Mouse (Mus musculus) embryo, embryonic 10 days (tissue): ENCODE measurements around the gene Rcan1.
A peak's percentile ranks its signal among the peaks of the same experiment; 100 is the strongest.
"Not testable (repeated sequence)": the region's sequence is repeated elsewhere in the genome, so short reads cannot be mapped to it uniquely, and the experiment has no call there.

Experiments
- DNase-seq: peaks from one replicate; pipeline ENCODE4 v3.0.0-alpha.2; 2015; ENCODE audit warnings: low spot score

The Rcan1 gene

DNA sequence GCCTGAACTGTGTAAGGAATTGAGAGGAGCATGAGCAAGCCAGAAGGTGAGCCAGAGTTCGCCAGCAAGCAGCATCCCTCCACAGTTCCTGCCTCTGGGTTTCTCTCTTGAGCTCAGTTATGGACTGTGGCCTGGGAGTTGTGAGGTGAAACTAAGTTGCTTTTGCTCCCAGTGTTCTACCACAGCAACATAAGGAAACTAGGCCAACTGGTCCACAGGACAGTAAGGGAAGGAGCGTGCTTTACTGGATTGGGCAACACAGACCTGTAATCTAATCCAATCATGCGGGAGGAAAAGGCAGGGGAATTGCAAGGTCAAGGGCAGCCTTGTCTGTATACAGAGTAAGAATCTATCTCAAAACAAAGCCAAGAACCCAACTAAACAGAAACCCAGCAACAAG is 37.5 kb downstream of the Rcan1 start:
- no peak for DNase-seq

DNA sequence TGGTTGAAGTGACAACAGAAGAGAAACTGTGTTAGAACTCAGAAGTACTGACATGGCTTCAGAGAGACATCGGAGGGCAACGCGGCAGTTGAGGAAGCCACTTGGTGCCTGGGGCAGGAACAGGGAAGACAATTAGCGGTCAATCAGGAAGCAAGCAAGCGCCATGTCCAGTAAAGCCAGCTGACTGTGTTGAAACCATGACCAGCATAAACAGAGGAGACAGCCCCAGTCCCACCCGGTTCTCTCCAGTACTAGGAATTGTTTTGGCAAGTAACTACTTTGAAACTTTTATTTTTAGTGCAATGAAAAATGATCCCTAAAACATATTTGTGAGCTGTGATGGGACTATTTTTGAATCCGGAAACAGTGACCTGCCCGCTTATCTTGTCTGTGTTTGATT is 39.9 kb downstream of the Rcan1 start:
- no peak for DNase-seq

DNA sequence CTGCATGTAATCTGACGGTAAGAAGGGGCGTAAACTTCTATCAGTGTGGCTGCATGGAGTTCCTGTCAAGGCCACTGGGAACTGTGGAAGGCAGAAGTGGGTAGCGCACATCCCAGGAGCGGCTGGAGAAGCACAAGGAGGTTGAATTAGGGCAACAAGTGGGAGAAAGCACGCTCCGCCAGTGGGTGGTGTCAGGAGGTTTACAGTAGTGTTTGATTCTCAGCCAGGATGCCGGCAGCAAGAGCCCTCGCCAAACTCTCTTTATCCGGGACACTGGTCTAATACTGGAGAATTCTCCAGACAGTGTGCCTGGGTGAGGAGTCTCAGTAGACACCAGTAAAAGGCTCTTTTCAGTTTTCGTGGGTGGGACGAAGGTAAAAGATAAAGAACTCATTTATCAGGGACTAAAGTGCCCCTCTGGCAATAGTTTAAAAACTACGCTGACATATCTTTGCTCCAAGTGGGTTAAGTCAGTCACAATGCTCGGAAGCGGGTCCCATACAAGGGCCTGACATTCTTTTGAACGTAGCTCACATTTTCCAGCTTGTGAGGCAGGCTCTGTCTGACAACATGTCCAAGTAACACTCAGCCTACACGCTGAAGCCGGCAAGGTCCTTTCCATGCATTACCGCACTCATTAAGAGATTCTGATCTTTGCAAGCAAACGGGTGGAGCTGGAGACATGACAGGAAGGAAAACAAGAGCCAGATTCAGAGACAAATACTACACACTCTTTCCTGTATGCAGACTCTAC is 42.3 kb downstream of the Rcan1 start:
- peak; percentile 35 for DNase-seq

DNA sequence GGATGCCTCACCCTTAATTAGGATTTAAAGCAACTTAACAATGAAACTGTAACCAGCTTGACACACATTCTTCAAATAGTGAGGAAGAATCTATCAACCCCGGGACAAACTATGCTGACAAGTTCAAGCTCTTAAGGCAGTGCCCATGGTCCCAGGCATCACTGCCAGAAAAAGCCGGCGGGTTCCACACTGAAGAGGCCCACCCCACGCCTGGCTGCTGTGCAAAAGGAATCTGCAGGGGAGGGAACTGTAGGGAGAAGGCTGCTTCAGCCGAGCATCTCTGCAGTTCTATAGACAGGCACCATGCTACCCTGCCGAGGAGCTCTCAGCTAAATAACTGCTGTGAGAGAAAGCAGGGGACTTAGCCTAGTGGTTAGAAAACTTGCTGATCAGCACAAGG is 44.0 kb downstream of the Rcan1 start:
- no peak for DNase-seq

DNA sequence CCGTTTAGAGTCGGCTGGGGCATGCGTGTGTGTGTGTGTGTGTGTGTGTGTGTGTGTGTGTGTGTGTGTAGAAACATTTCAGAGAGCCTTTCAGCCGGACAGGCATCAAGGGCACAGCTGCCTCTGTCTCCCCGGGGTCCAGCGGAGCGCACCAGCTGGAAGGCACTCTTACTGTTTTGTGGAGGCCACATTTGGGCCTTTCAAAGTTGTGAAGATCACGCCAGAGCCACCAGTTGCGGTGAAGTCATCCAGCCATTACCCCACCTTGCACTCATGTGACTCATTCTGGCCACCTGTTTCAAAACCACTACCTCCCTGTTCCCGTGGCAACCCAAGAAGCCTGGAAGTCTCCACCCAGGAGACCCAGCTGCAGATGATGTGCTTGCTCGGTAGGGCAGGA is 44.8 kb downstream of the Rcan1 start:
- DNase-seq: no peak

DNA sequence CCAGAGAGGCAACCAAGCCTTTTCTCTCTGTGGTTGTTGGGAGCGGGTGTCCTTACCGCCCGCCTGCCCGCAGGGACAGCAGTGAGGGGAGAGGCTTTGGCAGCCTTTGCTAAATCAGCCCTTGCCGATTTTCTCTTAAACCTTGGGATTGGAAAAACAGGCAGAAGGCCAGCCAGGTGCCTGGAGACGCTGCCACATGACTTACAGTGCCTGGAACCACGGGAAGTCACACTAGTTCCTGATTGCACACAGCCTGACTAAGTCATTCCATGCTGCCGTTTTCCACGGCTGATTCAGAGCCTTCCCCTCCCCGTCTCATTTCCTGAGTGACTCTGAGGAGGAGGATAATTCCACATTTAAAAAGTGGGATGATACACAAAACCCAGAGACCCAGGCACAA is 47.3 kb downstream of the Rcan1 start:
- DNase-seq: no peak

DNA sequence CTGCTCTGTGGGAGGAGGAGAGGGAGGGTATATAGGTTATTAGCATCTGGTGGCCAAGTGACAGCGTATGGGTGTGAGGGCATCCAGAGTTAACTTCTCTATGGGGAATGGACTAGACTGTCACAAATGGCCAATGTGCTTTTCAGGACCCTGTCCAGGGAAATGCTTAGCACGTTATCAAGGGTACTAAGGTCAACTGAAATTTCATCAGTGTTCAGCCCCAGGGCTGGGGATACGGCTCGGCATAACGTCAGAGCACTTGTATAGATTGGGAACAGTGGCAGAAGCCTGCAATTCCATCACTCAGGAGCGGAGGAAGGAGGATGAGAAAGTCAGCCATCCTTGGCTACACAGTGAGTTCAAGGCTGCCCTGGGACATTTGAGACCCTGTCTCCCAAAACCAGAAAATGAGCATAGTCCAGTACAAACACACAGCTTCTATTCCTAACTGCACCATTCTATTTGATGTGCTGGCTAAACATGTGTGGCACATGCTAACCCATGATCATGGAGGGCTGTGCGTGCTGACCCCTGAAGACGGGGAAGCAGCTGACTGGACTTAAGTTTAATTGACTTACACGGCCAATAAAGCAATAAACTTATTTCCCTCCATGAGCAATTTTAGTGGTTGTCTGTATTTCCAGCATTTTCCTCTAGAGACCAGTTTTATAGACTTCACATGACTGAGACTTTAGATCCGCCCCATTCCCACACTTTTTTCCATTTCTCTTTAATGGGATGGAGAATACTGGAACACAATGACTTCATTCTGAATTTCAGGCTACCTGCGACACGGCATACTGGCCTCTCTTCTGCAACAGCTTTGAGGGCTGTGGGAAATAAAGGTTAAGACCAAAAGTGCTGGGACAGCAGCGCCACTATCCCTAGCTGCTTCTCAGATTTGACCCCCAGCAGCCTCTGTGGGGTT is 48.0 kb downstream of the Rcan1 start:
- no peak for DNase-seq

DNA sequence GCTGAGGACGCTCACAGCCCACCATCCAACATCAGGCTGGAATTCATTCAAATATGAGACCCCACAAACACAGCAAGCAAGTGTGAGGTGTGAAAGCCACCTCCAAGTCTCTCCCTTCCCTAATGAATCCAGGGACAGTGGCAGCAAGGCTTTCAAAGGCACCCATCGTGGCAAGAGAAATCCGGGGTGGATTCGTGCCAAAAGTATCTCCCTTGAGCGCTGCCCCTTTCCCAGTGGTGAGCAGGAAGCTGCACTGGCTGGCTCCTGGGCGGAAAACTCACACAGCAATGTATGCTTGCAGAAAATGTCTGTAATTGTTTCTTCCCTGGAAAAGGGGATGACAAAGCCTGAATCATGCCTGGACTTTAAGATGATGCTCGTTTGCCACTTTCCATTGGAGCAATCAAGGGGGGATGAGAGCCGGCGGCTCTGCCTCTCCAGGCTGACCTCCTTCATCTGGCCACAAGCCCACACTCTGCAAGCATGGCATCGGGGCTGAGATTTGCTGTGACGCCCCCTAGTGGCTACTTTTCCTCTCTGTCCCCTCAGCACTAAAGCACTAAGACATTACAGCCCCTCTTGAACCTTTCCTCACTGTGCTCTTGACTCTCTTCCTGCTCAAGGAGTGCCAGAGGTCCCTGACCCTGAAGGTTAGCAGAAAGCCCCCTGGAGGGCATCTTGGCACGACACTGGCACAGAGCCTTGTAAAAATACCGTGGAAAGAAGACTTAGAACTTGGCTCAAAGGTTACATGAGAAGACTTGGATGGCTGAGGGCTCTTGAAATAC is 49.3 kb downstream of the Rcan1 start:
- no peak for DNase-seq

DNA sequence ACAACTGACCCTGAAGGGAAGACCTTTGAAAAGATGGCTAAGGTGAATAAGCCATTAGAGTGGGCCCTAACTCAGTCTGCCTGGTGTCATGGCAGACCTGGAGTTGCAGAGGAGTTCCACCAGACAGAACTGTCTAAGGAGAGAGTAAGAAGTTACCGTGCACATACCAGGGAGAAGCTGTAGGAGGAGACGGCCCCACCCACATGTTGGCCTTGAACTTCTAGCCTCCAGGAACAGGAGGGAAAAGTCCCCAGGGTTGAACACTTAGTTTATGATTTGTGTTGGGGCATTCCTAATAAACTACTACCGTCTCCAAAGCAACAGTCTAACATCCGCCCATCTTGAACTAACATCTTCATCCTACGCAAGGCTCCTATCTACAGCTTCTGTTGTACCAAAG is 50.0 kb downstream of the Rcan1 start:
- DNase-seq: no peak

DNA sequence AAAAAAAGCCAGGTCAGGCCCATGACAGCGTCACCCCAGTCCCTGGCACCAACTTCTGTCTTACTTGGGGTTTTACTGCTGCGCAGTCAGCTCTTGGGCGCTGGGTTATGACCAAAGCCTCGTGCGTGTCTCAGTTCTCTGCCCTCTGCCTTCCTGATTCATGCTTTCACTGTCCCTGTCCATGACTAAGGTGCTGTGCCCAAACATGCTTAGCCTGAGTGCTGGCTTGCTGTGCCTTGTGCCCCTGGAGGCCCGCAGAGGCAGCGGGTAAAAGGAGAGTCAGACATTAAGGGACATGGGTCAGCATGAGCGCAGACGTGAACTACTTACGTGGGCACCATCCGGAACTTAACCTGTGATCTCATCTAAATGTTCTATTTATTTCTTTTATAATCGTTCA is 51.6 kb downstream of the Rcan1 start:
- no peak for DNase-seq

DNA sequence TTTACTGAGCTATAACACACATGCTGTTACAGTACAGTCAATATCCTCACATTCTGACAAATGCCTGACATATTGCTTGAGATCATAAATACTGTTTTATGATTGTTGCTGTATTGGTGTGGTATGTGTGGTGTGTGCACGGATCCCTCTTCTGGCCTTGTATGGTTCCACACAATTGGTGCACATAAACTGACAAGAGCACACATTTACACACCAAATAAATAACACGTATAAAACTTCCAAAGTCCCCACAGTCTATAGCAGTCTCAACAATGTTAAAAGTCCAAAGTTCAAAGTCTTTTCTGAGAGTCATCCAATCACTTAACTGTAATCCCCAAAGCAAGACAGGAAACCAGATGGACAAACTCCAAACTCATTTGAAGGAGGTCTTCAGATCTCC is 53.4 kb downstream of the Rcan1 start:
- no peak for DNase-seq

DNA sequence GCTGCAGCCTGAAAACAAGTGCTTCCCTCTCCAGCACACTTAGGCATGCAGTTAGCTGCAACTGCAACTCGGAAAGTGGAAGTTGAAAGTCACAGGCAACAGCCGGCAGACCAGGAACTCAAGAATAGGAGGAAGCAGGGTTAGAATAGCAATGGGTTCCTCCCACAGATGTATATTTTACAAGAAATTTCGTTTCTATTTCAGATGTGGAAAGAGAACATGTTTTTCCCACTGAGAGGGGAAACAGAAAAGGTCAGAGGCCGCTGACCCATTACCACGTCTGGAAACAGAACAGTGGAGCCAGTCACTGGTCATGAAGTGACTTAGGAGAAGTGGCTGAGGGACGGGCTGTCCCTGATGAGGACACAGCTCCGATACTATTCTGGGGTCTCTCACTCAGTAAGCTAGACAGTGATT is 55.0 kb downstream of the Rcan1 start:
- peak; percentile 39 for DNase-seq

DNA sequence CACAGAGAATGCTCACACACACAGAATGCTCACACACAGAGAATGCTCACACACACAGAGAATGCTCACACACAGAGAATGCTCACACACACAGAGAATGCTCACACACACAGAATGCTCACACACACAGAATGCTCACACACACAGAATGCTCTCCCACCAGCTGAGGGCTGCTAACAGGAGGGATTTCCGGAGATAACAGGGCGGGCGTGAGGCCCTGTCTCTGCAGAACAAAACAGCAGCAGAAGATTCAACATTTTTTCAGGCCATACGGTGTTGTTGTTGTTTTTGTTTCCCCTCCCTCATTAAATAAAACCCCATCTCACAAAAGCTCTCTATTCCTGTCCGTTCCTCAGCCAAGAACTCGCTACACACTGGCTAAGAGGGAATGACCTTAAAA is 55.6 kb downstream of the Rcan1 start:
- not testable (repeated sequence) for DNase-seq

DNA sequence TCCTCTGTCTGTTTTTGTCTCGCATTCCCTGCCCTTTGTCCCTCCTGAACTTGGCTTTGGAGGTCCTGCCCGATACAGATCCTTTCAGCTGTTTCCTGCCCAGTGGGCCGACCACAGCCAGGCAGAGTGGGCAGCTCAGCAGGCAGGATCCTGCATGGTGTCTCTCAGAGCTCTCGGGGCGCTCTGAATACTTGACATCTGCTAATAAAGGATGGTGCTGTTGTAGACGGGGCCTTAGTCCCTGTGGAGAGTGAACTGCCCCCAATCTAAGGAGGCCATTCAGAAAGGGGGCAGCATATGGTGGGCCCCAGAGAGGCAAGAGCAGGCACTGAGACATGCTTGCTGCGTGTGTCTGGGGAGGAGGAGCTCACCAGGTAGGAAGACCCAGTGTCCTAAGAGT is 57.8 kb downstream of the Rcan1 start:
- no peak for DNase-seq

DNA sequence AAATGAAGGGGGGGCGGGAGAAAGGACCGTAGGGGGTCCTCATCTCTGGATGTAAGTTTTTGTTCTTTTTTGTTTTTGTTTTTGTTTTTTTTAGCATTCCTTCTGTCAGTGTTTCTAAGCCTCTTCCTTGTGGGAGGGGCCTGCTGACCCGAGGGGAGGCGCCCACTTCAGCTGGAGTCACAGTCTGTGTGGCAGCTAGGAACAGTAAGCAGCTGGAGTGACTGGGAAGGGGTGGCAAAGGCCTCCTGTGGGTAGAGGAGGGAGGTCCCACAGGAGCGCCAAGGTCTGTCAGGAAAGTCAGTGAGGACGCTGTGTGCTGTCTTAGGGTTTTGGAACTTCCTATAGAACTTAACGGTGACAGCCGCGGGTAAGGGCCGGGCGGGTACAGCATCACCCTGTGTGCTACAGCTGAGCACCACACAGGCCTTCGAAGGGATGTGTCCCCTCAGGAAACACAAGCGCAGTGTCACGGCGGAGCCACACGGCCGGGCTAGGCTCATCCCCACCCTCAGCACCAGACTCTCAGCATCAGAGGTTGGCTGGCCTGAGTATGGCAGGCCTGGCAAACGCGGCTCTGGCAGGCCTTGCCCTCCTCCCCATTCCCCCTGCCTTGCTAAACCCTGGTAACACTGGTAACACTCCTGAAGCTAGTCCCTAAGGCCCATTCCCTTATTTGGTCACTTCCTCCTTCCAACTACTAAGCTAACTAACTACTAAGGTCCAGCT is 58.5 kb downstream of the Rcan1 start:
- no peak for DNase-seq

DNA sequence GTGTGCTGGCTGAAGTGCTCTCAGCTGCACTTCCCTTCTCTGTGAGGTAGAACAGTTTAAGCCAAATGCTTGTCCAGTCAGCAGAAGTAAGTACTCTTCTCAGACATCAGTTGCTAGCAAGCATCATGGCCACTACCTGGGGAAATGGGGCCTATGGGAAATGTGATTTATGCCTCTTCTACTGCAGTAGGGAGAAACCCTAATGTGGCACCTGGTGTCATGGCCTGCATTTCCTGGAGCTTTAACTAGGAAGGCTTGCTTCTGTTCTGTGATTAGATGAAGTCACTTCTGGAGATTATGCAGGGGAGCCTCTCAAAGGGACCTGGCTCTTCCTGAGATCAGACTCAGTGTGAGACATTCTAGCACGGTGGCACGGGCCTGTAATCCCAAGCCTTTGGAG is 60.3 kb downstream of the Rcan1 start:
- no peak for DNase-seq

DNA sequence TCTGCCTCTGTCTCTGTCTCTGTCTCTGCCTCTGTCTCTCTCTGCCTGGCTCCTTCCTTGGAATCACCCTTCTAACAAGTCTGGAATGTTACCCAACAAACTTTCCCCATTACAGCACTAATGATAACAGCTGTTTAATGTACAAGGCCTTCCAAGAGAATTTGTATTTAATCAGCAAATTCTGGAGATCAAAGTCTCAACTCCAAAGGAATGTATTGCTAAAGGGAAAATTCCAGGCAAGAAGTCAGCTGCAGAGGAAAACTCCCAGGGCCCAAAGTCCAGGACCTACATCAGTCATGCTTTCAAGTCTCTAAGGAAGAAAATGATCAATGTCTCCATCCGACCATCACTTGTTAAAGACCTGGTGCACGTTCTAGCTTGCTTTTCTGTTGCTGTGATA is 62.8 kb downstream of the Rcan1 start:
- no peak for DNase-seq

DNA sequence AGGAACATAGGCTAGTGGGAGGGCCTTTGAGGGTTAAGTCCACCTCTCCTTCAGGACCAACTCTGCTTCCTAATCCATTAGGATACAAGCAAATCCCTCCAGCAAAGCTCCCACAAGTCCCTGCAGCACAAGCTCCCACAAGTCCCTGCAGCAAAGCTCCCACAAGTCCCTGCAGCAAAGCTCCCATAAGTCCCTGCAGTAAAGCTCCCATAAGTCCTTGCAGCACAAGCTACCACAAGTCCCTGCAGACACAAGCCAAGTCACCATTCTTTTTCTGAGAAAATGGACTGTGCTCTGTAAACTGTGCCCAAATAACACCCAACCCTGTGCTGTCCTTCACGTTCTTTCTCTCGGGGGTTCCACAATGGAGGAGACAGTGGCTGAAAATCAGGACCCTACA is 66.5 kb downstream of the Rcan1 start:
- no peak for DNase-seq

DNA sequence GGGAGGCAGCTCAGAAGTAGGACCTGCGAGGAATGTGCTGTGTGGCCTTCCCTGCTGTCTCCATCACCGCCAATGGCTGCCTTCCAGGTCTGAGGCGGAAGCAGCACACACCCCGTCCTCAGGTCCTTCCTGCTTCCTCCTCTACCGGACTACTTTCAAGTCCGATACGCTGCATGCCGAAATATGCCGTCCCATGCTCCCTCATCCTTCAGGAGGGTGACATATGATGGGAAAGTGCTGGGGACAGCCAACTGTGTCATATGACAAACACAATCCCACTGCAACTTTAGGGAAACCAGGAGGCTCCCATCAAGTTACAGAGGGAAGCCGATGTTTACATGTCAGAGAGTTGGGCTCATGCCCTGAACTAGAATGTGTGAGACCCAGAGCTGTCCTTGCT is 67.6 kb downstream of the Rcan1 start:
- no peak for DNase-seq

DNA sequence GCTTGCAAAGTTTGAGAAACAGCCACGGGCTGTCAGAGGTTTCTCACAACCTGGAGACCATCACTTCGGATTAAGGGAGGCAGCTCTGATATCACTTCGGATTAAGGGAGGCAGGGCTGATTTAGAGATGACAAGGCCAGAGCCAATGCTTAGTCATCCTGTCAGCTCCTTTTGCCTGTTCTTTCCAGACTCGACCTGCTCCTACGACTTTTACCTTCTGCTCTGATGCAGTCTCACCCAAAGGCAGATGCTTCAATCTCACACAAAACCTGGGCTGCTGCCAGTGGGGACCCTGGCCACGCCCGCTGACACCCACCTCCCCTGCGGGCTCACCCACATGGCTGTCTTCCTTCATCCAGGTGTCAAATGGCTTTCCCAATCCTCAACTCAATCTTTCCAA is 68.5 kb downstream of the Rcan1 start:
- DNase-seq: no peak

DNA sequence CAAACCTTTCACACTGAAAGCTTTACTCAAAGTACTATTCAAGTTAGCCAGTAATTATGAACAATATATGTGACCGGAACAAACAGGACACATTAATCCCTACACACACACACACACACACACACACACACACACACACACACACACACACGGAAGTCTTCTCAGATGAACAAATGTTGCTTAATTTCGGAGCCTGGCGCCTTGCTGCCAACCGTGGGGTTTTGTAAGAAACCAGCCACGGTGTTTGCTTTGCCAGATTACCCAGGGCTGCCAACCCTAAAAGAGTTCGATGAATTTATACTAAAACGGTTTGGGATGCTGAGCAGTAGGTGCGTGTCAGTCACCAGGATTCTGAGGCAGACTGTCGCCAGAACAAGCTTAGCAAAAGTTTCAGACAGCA is 69.5 kb downstream of the Rcan1 start:
- no peak for DNase-seq
